Mouse (Mus musculus): ENCODE measurements around the gene Gstm3.

DNA sequence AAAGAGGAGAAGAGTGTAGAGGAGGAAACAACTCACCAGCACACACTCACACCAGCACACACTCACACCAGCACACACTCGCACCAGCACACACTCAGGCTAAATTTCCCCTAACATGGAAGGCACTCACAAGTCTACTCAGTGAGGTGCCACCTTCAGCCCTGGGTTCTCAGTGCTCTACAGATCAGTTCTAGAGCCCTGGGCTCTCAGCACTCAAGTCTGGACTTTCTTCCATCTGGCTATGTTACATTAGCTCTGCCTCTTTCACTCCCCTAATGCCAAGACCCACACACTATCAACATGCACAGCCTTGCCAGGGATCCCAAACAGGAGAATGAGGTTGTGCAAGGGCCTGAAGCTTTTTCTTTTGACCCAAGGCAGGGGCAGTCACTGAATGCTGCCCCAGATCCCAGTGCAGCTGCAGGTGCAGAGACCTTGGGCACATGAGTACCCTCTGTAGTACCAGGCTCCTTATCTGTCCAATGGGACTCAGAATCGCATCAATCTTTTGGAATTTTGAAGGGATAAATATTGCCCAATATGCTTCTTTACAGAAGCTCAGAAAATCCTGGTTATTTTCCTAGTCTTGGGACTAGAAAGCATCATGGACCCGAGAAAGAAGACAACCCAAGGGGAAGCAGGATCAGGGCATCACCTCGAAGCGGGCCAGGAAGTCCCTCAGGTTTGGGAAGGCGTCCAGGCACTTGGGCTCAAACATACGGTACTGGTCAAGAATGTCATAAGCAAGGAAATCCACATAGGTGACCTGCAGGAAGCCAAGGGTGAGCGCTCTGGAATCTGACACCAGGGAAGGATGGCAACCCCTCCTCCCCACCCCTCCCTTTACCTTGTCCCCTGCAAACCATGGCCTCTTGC lies 45.3 kb upstream of the Gstm3 start:
- TF ChIP-seq MAX (IDR thresholded peaks at IDR 0.05; ENCODE audit: low read depth) (no peak), POLR2A (IDR thresholded peaks at IDR 0.05; ENCODE audit: insufficient read length, low read depth) (no peak), TCF12 (IDR thresholded peaks at IDR 0.05; ENCODE audit: insufficient read depth, poor library complexity, severe bottlenecking) (no peak), POLR2AphosphoS2 (IDR thresholded peaks at IDR 0.05; ENCODE audit: insufficient read length, low read depth) (no peak), USF1 (IDR thresholded peaks at IDR 0.05; ENCODE audit: low read depth) (no peak), MYOG (IDR thresholded peaks at IDR 0.05; ENCODE audit: control insufficient read depth in 1 of 3, insufficient read depth in 1 of 3, insufficient read length in 2 of 3, low read depth in 2 of 3) (no peak), CEBPB (IDR thresholded peaks at IDR 0.05; ENCODE audit: insufficient read depth, poor library complexity, severe bottlenecking) (no peak), E2F4 (IDR thresholded peaks at IDR 0.05; ENCODE audit: insufficient read depth) (no peak), TCF3 (IDR thresholded peaks at IDR 0.05; ENCODE audit: insufficient read length, low read depth) (no peak)

Data from myocyte (in vitro differentiated cells).